Mouse (Mus musculus): ENCODE results near the gene Urah.

DNA sequence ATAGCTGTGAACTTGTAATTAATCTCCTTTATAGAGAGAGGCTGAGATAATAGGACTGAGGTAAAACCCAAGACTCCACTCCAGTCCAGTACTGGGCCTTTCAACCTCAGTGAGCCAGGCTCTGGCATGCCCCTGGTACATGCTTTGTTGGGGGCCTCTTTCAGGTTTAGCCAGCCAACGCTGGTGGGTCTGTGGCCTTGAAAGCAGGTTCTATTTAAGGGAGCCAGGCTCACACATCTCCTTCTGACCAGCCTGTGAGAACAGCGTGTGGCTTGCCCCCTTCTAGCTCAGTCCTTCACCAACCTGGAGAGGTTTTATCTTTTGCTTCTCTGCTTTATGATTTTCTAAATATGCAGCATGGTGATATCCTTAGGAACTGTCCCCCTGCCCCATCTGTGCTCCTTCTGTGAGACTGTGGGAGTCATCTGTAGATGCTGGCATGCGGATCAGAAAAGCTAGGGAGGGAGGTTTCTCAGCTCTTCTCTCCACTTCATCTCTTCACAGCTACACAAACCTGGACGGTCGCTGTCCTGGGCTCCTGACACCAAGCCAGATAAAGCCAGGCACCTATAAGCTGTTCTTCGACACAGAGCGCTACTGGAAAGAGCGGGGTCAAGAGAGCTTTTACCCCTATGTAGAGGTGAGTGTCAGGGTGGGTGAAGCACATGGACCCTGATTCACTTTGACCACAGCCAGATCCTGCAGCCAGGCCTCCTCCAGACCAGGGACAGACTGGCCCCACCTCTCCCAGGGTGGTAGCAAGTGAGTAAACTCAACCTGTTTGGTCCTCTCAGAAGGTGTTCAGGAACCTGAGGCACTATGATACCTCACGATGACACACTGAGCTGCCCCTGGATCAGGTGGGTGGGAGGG is 1.7 kb downstream of the Urah start:
- TF ChIP-seq CTCF (IDR thresholded peaks at IDR 0.05; ENCODE audit: borderline replicate concordance, insufficient read depth, low read depth, low read length) (no peak), POLR2A (IDR thresholded peaks at IDR 0.05; ENCODE audit: borderline replicate concordance, insufficient read depth, low read length) (no peak)
